Mouse (Mus musculus) thymus, adult 2 months (tissue): ENCODE results near the gene H1foo.

Experiments used
- CTCF ChIP-seq: fragments of 200-500 bp; IDR thresholded peaks from 2 replicates; pipeline ENCODE4 v1.5.1; 2012; ENCODE audit warnings: mild to moderate bottlenecking, control low read depth, low read length, moderate library complexity, borderline replicate concordance; ENCODE audit not compliant: control insufficient read depth, poor library complexity, insufficient read depth; ENCODE audit errors: extremely low read depth
- POLR2A ChIP-seq: fragments of 200-500 bp; IDR thresholded peaks from 2 replicates; pipeline ENCODE4 v1.6.1; 2012; ENCODE audit warnings: mild to moderate bottlenecking, low read length, control low read depth, moderate library complexity; ENCODE audit not compliant: control insufficient read depth, poor library complexity, insufficient read depth; ENCODE audit errors: extremely low read depth

DNA sequence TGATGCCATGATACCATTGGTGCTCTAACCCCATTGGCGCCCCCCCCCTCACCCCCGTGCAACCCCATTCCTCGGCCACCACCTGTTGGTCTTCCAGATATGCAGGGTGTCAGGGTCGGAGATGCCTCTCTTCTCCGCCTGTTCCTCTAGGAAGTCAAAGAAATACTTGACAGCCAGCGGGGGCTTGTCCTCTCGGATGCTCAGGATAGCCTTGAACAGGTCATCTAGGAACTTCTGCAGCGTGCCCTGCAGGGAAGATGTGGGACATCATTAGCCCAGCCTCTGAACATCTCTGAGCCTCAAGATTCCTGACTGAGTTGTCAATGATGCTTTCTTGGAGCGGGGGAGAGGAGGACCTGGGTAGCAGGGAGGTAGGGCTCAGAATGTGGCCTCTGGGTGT lies 13.7 kb downstream of the H1foo start:
- no peak for TF ChIP-seq POLR2A
- TF ChIP-seq CTCF, result no peak
